Comparison of ENCODE assay signal across 8 mouse cellular contexts in genomic region chr7:111082043-111082821, GRCm38 (mm10). TPM values are rescaled to one million over a fixed set of nuclear protein-coding genes. Genes with fewer than 3 reads are reported as not detected.
DNase-seq lines count a peak whose midpoint lies in the region; ATAC-seq lines count a peak whose summit lies in the region.

No protein-coding gene starts in this region.

- H3K27ac ChIP-seq in intestine, embryonic 14.5 days (ENCODE audit: low read depth) = peak overlapping the region; percentile 99

- peak overlapping the region; percentile 94 for H3K4me3 ChIP-seq in intestine, embryonic 14.5 days (ENCODE audit: low read depth, low read length)

- WGBS in intestine, embryonic 14.5 days = under 1% methylated on average over 81 of the region's 83 CpGs

- intact Hi-C loops in left cerebral cortex, postnatal 10 days (cut with DNase I) = loop anchor here (2.0 to 10.0 kb wide), 3 partner anchors 41 to 163 kb away; no protein-coding TSS in a partner anchor

- ATAC-seq in intestine, embryonic 14.5 days (replicated peaks; ENCODE audit: low FRiP score, low TSS enrichment, low read depth) = peak; percentile 83
- peak; percentile 21 for ATAC-seq in megakaryocyte progenitor cell, adult 5-6 weeks (replicated peaks; ENCODE audit: poor library complexity)

- peaks cover 45% of the 10 kb centered on the region for H3K36me3 ChIP-seq in intestine, embryonic 14.5 days (ENCODE audit: control insufficient read depth, insufficient read depth, low read length)

- peak; percentile 78 to 81 for DNase-seq in adrenal gland, adult 18-20 months (ENCODE audit: low spot score in 2 of 2)
- peak; percentile 92 for DNase-seq in embryo, embryonic 10.5 days (ENCODE audit: low spot score)
- peak; percentile 86 for DNase-seq in gastrocnemius, postnatal 25 days
- peak; percentile 89 for DNase-seq in intestine, embryonic 14.5 days (ENCODE audit: low spot score)
- DNase-seq in left cerebral cortex, postnatal 10 days (ENCODE audit: extremely low spot score in 1 of 2, low spot score in 2 of 2) = peak; percentile 77 to 93
- peak; percentile 89 to 92 for DNase-seq in right cerebral cortex, postnatal 10 days (ENCODE audit: low spot score in 2 of 2)
- DNase-seq in urinary bladder, postnatal 14 days (ENCODE audit: low spot score) = peak; percentile 86

- H3K9ac ChIP-seq in intestine, embryonic 14.5 days (ENCODE audit: low read length) = peak overlapping the region; percentile 99

- peaks cover 20% of the 10 kb centered on the region for H3K4me1 ChIP-seq in intestine, embryonic 14.5 days (replicated peaks; ENCODE audit: control insufficient read depth, insufficient read depth, low read length)

- H3K27me3 ChIP-seq in intestine, embryonic 14.5 days (replicated peaks; ENCODE audit: control insufficient read depth, insufficient read depth, low read length) = no peaks in the 10 kb centered on the region

- H3K9me3 ChIP-seq in intestine, embryonic 14.5 days (ENCODE audit: control insufficient read depth, low read length) = no peaks in the 10 kb centered on the region

- H3K4me2 ChIP-seq in intestine, embryonic 14.5 days (ENCODE audit: low read length) = peak overlapping the region; percentile 82

RNA-seq across cellular contexts. Expression of gene Eif4g2, which starts 0.6 kb away (rescaled TPM):
- total RNA-seq in adrenal gland, adult 18-20 months (2021) = 1,000 to 10,000 TPM in 1 of 2 experiments, 100 to 1,000 TPM in 1; 957 to 1,079 TPM
- 100 to 1,000 TPM; 617 to 661 TPM for total RNA-seq in gastrocnemius, postnatal 25 days (2021)
- 833 and 948 TPM in 2 replicates for polyA plus RNA-seq in intestine, embryonic 14.5 days (2014; fragmentation: Nextera tagmentation; extraction: Ambion mirVana)
- 100 to 1,000 TPM; 942 to 954 TPM for total RNA-seq in left cerebral cortex, postnatal 10 days (2021)
- 1,230 and 1,245 TPM in 2 replicates for total RNA-seq in megakaryocyte progenitor cell, adult 5-6 weeks (2015)
- total RNA-seq in megakaryocyte progenitor cell, adult 5-6 weeks (2017) = 669 and 710 TPM in 2 replicates

RNA-seq across cellular contexts. Expression of gene Ctr9, which starts 53.5 kb away (rescaled TPM):
- total RNA-seq in adrenal gland, adult 18-20 months (2021) = 10 to 100 TPM; 44.4 to 48.3 TPM
- total RNA-seq in gastrocnemius, postnatal 25 days (2021) = 10 to 100 TPM; 13.6 to 14.4 TPM
- 54.0 and 61.2 TPM in 2 replicates for polyA plus RNA-seq in intestine, embryonic 14.5 days (2014; fragmentation: Nextera tagmentation; extraction: Ambion mirVana)
- total RNA-seq in left cerebral cortex, postnatal 10 days (2021) = 10 to 100 TPM; 48.2 to 58.8 TPM
- total RNA-seq in megakaryocyte progenitor cell, adult 5-6 weeks (2015) = 34.7 and 37.1 TPM in 2 replicates
- 73.5 and 78.5 TPM in 2 replicates for total RNA-seq in megakaryocyte progenitor cell, adult 5-6 weeks (2017)

Comparison
In these comparisons a context has a peak if more than half of its experiments do, and no peak if none do; other contexts are left out.
1. Peak in every context shown above with its lines: DNase-seq, ATAC-seq, H3K4me3 ChIP-seq and H3K27ac ChIP-seq.